Mouse (Mus musculus): Measurements from ENCODE around the gene Chmp6.

Gene Chmp6

GRCm38 (mm10) chr11:119913291-119913934 lies at the start of gene Chmp6:
Chmp6 (plus strand) TSS chr11:119913441.
- peak; percentile 88 for DNase-seq (ENCODE audit: low read depth)

GRCm38 (mm10) chr11:119866837-119867236 lies 46.4 kb upstream of the Chmp6 start:
- no peak for DNase-seq (ENCODE audit: low read depth)

DNA sequence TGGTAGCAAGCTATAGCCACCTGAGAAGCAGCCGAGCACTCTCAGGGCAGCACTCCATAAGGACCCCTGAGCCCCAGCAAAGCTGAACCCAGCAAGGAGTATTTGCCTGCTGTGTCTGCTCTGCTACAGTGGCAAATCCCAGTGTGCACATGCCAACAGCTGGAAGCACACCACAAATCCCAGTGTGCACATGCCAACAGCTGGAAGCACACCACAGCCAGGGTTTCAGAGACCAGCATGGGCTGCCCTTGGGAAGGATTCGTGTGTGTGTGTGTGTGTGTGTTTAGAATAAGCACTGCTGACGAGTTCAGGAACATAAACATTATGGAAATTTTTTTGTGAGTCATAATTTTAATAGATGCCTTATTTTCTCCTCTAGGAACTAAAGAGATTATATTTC lies 45.1 kb upstream of the Chmp6 start:
- no peak for DNase-seq (ENCODE audit: low read depth)

DNA sequence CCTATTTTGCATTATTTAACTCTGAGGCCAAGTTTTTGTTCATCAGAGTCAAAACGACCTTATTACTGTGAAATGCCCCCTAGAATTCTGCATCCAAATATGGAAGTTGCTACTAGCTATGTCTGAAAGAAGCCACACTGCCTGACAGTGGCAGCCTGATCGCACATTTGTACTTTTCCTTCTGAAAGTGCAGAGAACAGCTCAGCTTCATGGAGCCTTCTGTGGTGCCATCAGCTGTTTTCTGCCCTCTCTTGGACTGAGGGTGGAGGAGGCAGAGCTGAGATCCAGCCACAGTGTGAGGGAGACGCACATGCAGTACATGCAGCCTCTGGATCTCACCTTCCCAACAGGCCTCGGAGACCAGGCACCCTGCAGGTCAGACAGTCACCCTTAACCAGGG lies 44.7 kb upstream of the Chmp6 start:
- DNase-seq (ENCODE audit: low read depth), result no peak

- DNase-seq (ENCODE audit: low read depth), result no peak
These were observed 42.1 kb upstream of the Chmp6 start for GRCm38 (mm10) chr11:119871141-119871540.

GRCm38 (mm10) chr11:119873643-119874042 lies 39.6 kb upstream of the Chmp6 start:
- no peak for DNase-seq (ENCODE audit: low read depth)

DNA sequence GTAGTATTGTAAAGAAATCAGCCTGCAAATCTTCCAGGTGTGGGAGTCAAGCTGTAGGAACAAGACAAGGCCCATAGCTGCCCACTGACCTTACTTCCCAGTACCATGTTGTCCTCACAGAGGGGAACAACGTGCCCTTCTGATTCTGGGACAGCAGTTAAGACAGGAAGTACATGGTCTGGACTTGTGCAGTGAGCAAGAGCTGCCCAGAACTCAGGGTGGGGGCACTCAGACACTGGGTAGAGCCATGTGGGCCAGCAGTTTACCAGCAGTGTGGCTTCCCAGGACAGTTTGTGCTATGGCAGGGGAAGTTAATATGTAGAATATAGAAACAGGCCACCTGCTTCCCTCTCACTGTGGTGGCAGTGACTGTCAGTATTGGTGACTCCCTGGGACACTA lies 38.4 kb upstream of the Chmp6 start:
- DNase-seq (ENCODE audit: low read depth), result peak; percentile 26

DNA sequence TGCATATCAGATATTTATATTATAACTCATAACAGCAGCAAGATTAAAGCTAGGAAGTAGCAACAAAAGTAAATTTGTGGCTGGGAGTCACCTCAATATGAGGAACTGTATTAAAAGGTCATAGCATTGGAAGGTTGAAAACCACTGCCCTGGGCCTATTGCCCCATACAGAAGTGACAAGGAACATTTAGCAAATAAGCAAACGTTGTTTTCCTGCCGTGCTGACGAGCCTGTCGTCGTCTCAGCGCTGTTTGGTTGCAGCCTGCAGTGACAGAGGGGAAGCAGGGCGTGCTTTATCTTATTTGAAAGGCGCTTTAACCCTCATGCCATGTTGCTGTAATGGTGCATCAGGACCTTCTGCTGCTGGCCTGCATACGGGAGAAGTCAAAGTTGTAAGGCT lies 37.6 kb upstream of the Chmp6 start:
- peak; percentile 42 for DNase-seq (ENCODE audit: low read depth)

DNA sequence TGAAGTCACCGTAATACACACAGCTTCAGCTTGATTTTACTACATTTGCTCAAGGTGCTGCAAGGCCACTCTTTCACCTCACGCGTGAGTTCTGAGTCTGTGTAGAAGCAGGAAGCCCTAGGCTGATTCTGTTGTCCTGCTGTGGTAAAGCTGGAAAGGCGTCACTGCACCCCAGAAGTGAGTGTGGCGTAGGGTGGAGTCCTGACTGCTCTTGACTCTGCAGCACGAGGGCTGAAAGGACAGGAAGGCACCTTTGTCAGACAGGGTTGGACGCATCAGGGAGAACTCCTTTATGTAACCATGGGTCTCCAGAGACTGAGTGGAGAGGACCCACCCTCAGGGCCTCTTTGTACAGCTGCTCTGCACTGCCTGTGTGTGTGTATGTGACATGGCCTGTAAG lies 36.1 kb upstream of the Chmp6 start:
- no peak for DNase-seq (ENCODE audit: low read depth)

DNA sequence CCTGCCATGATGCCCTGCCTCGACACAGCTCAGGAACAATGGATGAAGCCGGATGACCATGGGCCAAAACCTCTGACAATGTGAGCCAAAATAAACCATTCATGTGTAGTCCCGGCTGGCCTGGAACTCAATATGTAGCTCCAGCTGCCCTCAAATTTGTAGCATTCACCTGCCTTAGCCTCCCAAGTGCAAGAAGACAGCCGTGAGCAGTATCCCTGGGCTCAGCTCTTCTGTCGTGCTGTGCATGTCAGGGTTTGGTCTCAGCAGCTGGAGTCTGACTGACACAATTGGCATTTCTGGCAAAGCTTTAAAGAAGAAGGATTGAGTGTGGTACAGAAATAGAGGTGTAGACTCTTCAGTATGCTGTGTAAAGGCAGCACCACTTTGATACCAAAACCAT lies 33.7 kb upstream of the Chmp6 start:
- no peak for DNase-seq (ENCODE audit: low read depth)

DNA sequence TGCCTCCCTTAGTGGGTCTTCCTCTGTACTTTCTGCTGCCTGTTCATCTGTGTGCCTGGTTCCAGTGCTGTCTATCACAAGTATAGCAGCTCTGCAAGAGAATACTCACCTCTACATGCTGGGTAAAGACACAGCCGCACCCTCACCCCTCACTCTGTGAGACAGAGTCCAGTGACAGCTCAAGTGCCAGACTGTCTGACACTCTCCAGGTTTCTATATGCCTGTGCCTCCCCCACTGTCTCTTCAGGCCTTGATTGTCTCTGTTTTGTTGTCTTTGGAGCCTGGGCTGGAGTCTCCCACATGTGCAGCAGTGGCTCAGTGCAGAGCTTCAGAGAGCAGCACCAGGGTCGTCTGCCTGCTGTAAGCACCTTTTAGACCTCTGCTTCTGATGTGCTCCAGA lies 29.6 kb upstream of the Chmp6 start:
- no peak for DNase-seq (ENCODE audit: low read depth)

DNA sequence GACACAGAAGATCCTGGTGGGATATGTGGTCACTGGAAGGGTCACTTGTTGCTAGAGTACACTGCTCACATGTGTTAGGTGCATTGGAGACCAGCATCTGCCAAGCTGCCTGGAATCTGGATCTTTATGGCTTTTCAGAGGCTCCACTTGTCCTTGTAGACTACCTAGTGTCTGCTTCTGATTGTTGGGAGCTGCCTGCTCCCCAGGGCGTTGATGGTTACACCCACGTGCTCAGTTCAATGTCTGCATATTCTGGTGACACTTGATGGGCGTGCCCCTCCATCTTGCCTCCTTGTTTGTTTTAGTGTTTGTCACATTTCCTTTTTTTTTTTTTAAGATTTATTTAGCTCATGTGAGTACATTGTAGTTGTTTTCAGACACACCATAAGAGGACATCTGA lies 23.3 kb upstream of the Chmp6 start:
- no peak for DNase-seq (ENCODE audit: low read depth)

- DNase-seq (ENCODE audit: low read depth), result no peak
These were observed 21.5 kb upstream of the Chmp6 start for GRCm38 (mm10) chr11:119891601-119892215.

DNA sequence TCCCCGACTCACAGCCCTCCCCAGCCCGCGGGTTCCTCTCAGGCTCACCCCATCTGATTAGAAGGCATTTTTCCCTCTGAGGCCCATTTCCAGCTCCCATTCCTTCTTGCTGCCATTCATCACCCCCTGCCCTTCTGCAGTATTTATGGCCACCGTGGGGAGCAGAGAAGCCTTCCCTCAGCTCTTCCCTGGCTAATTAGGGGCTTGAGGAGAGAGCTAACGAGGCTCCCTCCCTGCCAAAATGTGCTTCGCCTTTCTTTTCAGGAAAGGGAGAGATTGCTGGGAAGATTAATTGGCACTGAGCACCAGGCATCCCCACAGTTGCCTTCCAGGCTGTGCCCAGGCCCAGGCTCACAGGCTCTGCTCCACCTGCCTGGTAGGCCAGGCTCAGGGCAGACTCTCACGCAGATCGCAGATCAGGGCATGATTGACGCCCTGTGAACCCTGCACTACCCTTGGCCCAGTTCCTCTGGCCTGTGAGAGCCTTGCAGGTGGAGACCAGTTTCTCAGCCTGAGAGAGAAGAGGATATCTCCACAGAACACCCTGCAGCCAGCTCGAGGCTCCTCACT lies 19.5 kb upstream of the Chmp6 start:
- DNase-seq (ENCODE audit: low read depth), result no peak

GRCm38 (mm10) chr11:119894634-119895033 lies 18.6 kb upstream of the Chmp6 start:
- DNase-seq (ENCODE audit: low read depth), result no peak

DNA sequence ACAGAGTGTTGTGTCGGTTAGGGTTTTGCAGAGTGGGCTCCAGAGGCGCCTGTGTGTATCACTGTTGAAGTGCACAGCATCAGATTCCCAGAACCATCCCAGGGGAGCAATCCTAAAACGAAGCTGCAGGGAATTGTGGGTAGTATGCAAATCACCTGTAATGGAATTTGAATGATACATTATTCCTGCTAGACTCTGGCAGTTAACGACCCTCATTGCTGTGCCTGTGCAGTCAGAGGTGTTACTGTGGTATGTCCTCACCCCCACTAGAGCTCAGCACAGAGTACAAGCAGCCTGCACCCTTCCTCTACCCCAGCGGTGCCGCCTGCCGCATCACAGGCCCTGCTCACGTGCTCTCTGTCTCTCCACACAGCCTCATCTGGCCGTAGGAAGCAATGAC lies 16.2 kb upstream of the Chmp6 start:
- DNase-seq (ENCODE audit: low read depth), result no peak

GRCm38 (mm10) chr11:119898976-119899375 lies 14.3 kb upstream of the Chmp6 start:
- DNase-seq (ENCODE audit: low read depth), result no peak

- no peak for DNase-seq (ENCODE audit: low read depth)
These were observed 12.1 kb upstream of the Chmp6 start for GRCm38 (mm10) chr11:119901174-119901573.

- no peak for DNase-seq (ENCODE audit: low read depth)
These were observed 10.3 kb upstream of the Chmp6 start for GRCm38 (mm10) chr11:119902891-119903290.

GRCm38 (mm10) chr11:119904621-119905286 lies 8.5 kb upstream of the Chmp6 start:
- DNase-seq (ENCODE audit: low read depth), result peak; percentile 80

DNA sequence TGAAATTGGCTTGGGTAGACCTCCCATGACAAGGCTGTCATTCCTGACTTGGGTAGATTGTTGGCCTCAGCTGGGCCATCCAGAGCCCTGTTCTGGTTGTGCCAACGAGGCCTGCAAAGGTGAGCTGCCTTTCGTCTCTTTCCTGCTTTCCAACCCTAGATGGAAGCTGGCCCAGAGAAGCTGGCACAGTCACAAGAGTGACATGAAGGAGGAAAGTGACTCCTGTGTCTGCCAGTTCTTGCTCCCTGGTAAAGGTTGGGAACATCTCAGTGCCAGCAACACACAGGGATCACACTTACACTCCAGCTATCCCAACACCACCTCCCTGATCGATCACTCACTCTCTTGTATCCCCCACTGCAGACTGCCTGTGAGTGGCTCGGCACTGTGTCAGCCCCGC lies 7.4 kb upstream of the Chmp6 start:
- DNase-seq (ENCODE audit: low read depth), result no peak

DNA sequence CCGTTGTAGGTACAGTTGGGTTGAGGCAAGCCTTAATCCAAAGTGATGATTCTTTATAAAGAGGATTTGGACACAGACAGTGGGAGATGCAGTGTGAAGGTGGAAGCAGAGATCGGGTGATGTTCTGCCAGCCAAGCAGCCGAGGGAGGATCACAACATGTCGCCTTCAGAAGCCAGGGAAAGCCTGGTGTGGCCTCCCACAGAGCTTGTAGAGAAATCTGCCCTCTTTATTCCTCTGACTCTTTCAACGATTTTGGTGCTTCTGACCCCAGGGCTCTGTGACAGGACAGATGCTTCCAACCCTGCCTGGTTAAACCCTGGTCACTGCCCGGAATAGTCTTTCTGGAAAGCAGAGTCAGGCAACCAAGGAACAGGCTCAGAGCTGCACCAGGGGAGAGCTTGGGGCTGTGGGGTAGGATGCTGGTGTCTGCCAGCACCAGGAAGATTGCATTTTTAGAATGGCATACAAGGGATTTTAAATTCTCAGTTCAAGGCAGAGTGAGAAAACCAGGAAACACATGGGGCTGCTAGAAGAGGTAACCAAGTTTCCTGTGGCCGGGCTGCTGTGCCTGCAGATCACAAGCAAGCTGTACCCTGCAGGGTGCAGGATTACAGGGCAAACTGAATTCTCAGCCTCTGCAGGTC lies 6.1 kb upstream of the Chmp6 start:
- DNase-seq (ENCODE audit: low read depth), result peak; percentile 63

DNA sequence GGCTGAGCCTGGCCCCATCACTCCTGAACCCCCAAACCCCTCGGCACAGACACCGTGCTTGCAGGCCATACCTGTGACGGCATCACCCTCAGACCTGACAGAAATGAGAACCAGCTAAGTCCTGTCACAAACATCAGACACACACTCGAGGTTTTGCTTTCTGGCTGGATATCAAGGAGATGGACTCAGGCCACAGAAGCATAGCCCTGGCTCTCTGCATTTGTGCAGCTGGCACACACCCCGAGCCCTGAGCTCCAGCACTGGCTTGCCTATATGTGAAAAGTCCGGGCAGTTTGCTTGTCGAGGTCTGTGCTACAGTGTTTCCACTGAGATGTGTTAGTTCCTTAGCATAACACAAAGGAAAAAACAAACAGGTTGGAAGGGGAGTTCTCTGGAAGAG lies 5.5 kb upstream of the Chmp6 start:
- DNase-seq (ENCODE audit: low read depth), result no peak

All from 416B (cell line).